Mouse (Mus musculus) Patski (cell line): ENCODE results near the gene Tmem94. TPM values are rescaled to one million over a fixed set of nuclear protein-coding genes. Genes with fewer than 3 reads are reported as not detected.

Source experiments
- ATAC-seq: fragments of 100-300 bp; one replicate; pipeline ENCODE4 v1.8.0; 2021
- CTCF ChIA-PET: fragments of 350-600 bp; sonication (Branson Sonifier 250); formaldehyde crosslinking; loops from one replicate; lab custom pipeline; 2022; ENCODE audit warnings: inconsistent platforms; lab: Charles Lee
- POLR2A ChIA-PET: fragments of 350-600 bp; sonication (Branson Sonifier 250); formaldehyde crosslinking; loops from one replicate; lab custom pipeline; 2022; ENCODE audit warnings: antibody characterized with exemption, inconsistent platforms; lab: Charles Lee
- DNase-seq: peaks from one replicate; pipeline ENCODE4 v3.0.0-alpha.2; 2011; ENCODE audit warnings: low read depth, low spot score
- H3K27me3 ChIP-seq: fragments of 371-371 bp; one replicate; pipeline ENCODE4 v1.5.1; 2021
- CTCF ChIP-seq: fragments of 100-300 bp; IDR thresholded peaks from one replicate; pipeline ENCODE4 v1.5.1; 2021
- in situ Hi-C: fragments of 300-500 bp; cut with MboI; formaldehyde crosslinking; loops from 3 replicates; pipeline ENCODE4 v1.11.1; 2018; ENCODE audit warnings: low pct_unique_long_range_greater_than_20kb, mixed read lengths
- polyA plus RNA-seq: library from polyadenylated mRNA; unstranded; gene quantifications from one replicate; pipeline ENCODE4 v1.2.3, GENCODE M21; 2021

Tmem94 gene
- 44.3 TPM for polyA plus RNA-seq

DNA sequence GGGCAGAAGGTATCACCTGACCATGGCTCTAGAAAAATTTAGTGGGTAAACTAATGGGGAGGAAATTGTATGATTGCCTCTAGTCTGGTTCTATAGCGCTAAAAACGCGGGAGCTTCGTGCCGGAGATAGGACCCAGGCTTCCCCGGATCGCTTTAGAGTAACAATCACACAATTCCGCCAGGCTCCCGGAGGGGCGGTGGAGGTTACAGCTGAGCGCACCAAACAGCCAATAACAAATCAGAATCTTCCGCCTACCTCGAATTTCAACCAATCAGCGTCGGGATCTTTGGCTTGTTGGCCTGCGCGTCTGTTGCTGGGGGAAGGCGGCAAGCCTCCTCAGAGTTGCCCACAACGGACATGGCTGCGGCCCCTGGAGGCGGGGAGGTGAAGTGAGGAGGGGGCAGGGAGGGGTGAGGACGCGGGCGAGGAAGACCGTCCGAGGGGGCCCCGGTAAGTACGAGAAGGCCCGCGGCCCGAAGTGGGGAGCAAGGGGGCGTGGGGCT lies at the start of gene Tmem94:
TSS of gene Tmem94 (plus strand) at position 331 of the 504 bp plus-strand sequence.
- ATAC-seq (peak; percentile 88), DNase-seq (peak; percentile 94)
- no peaks in the 10 kb centered on the region for H3K27me3 ChIP-seq
- TF ChIP-seq CTCF: no peak
- in situ Hi-C loops: no loop called here
- ChIA-PET POLR2A (interaction anchor here (0.7 to 1.1 kb wide), 4 partner anchors 11 to 190 kb away, joined by 3 to 6 read pairs (median 4); partner anchors contain the start of gene Tsen54), CTCF (no interaction called here)

DNA sequence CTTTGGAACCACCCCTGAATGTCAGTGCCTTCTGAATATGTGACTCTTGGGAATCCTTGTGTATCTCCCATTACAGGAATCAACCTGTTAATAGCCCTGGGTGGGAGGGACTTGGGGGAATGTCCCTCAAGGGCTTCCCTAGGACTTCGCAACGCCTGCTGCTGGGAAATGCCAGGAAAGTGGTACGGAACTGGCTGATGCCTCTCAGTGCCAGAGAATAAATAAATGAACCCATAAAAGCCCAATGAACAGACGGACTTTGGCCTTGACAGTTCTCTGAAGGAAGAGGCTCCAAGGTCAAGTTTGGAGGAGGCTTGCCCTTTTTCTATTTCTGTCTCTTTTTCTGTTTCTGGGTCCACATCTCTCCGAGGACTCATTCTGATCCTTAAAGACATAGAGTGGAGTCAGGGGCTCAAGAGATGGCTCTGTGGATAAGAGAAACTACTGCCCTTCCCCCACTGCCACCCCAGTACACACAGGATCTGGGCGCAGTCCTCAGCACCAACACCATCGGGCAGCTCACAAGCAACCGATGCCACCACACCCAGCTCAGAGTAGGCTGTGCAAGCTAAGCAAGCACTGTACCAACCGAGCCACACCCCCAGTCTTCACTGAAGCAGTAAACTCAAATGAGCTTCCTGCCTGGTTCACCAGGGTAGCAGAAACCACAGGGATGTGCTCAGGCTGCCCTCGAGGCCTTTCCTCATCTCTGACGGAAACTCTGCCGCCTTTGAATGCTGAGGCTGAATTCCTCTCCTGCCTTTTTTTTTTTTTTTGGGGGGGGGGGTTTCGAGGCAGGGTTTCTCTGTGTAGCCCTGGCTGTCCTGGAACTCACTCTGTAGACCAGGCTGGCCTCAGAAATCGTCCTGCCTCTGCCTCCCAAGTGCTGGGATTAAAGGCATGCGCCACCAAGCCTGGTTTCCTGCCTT lies 48.6 kb upstream of the Tmem94 start:
- ATAC-seq: no peak
- no peak for DNase-seq

DNA sequence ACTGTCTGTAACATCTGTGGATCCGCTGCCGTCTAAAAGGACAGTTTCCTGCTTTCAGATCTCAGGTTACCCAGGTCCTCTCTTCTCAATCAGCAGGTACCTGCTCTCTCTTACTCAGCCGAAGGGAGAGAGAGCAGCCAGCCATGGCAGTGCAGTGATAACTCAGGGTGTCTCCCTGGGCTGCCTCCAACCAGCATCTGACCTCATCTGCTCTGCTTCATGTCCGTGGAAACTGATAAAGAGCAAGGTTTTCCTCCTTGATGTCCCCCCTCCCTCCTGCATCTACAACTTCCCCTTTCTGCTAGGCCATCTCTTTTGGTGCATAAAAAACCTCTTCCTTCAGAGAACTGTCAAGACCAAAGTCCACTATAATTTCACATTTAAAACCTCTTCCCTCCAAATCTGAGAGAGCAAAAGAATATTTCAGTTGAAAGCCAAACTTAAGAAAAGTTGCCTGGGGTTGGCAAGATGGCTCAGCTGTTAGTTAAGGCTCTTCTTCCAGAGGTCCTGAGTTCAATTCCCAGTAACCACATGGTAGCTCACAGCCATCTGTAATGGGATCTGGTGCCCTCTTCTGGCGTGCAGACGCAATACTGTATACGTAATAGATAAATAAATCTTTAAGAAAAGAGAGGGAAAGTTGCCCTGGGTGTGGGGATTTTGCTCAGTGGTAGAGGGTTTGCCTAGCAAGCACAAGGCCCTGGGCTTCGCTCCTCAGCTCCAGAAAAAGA lies 47.4 kb upstream of the Tmem94 start:
- CTCF ChIA-PET: interaction anchor here (2.8 kb wide), 1 partner anchor 86 kb away, joined by 8 read pairs; no protein-coding TSS in a partner anchor
- in situ Hi-C loops: loop anchor here (5.0 kb wide), 2 partner anchors 139 to 161 kb away; partner anchors contain the start of gene Myo15b
- DNase-seq (no peak), ATAC-seq (no peak)
- peak; percentile 74 for TF ChIP-seq CTCF
- H3K27me3 ChIP-seq: no peaks in the 10 kb centered on the region
- POLR2A ChIA-PET: no interaction called here

More for the DNA sequence above, 48.6 kb upstream of the Tmem94 start:
- H3K27me3 ChIP-seq: no peaks in the 10 kb centered on the region
- ChIA-PET CTCF (interaction anchor here (2.8 kb wide), 1 partner anchor 85 kb away, joined by 8 read pairs; no protein-coding TSS in a partner anchor), POLR2A (no interaction called here)
- in situ Hi-C loops: loop anchor here (5.0 kb wide), 2 partner anchors 141 to 159 kb away; partner anchors contain the start of gene Myo15b
- no peak for TF ChIP-seq CTCF

DNA sequence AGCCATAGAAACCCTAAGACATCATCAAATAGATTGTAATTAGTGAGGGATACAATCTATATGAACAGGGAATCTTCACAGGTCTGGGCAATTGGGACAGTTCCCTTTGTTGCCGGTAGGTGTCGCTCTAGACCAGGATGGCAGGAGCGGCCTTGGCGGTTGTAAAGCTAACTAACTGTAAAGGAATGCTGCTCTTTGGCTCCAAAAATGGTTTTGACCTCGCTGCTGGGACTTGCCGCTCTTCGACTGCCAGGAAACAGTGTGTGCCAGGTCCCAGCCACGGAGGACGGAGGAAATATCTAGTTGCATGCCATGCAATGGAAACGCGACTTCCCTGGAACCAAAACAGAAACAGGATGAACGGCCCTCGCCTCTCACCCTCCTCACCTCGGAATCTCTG lies 42.6 kb upstream of the Tmem94 start:
- DNase-seq: no peak
- H3K27me3 ChIP-seq: no peaks in the 10 kb centered on the region
- CTCF ChIA-PET: interaction anchor here (0.8 to 2.9 kb wide), 14 partner anchors 11 to 158 kb away, joined by 3 to 17 read pairs (median 3); partner anchors contain the start of genes Caskin2, Grb2 and Tsen54
- in situ Hi-C loops: loop anchor here (5.0 kb wide), 1 partner anchor 90 kb away; the partner anchor contains the start of genes Caskin2 and Tsen54
- ATAC-seq: peak; percentile 31
- peak; percentile 98 for TF ChIP-seq CTCF
- POLR2A ChIA-PET: interaction anchor here (0.7 to 1.7 kb wide), 4 partner anchors 57 to 91 kb away, joined by 3 to 17 read pairs (median 4); partner anchors contain the start of genes Caskin2 and Tsen54

DNA sequence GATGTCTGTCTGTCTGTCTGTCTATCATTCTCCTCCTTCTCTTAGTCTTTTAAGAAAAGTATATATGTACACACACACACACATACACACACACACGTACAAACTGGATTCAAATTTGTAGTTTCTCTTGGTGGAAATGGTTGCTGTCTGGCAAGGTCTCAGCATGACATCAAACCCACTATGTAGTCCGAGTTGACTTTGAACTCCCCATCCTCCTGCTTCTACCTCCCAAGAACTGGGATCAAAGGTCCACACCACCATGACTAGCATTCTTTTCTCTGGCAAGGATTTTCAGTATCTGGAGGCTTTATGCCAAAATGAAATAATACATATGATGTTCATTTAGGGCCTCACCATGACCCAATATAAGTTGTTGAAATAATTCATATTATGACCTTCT lies 42.0 kb upstream of the Tmem94 start:
- CTCF ChIA-PET: interaction anchor here (0.8 to 2.9 kb wide), 14 partner anchors 11 to 158 kb away, joined by 3 to 17 read pairs (median 3); partner anchors contain the start of genes Caskin2, Grb2 and Tsen54
- in situ Hi-C loops: loop anchor here (5.0 kb wide), 1 partner anchor 89 kb away; the partner anchor contains the start of genes Caskin2 and Tsen54
- no peak for TF ChIP-seq CTCF
- DNase-seq (no peak), ATAC-seq (no peak)
- no peaks in the 10 kb centered on the region for H3K27me3 ChIP-seq
- POLR2A ChIA-PET: interaction anchor here (0.7 to 1.7 kb wide), 3 partner anchors 80 to 91 kb away, joined by 3 to 17 read pairs (median 4); partner anchors contain the start of genes Caskin2 and Tsen54

DNA sequence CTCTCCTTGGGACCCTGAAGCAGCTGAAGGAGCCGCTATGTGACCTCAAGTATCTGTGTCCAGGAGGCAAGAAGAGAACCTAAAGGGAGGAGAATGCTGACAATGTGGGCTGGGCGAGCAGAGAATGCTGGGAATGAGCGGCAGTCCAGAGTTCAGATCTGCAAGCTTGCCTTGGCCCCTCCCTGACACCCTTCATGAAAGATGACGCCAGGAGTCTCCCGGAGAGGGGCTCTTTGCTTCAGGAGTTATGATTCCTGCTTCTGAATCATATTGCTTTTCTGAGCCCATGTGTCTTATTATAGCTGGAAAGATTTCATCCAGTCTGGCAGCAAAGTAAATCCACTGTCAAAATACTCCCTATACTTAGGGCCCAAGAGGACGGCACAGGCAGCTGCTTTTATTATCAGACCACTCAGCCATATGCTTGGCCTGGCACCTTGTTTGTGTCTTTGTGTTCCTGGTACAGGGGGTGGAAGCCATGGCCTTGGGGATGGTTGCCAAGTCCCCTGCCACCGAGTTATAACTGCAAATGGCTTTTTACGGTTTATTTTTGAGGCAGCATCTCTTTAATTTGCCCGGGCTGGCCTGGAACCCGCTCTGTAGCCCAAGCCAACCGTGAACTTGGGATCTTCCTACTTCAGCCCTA lies 31.1 kb upstream of the Tmem94 start:
- ATAC-seq (no peak), DNase-seq (no peak)
- ChIA-PET CTCF (interaction anchor here (1.1 kb wide), 1 partner anchor 11 kb away, joined by 3 read pairs; no protein-coding TSS in a partner anchor), POLR2A (interaction anchor here (0.7 kb wide), 1 partner anchor 100 kb away, joined by 3 read pairs; no protein-coding TSS in a partner anchor)
- in situ Hi-C loops: no loop called here
- TF ChIP-seq CTCF: no peak
- no peaks in the 10 kb centered on the region for H3K27me3 ChIP-seq

GRCm38 (mm10) chr11:115737608-115738208 lies 27.5 kb upstream of the Tmem94 start:
- ChIA-PET CTCF (no interaction called here), POLR2A (interaction anchor here (0.9 kb wide), 1 partner anchor 73 kb away, joined by 3 read pairs; no protein-coding TSS in a partner anchor)
- in situ Hi-C loops: no loop called here
- no peak for TF ChIP-seq CTCF
- DNase-seq (no peak), ATAC-seq (no peak)
- H3K27me3 ChIP-seq: no peaks in the 10 kb centered on the region

- DNase-seq: no peak
- in situ Hi-C loops: no loop called here
- H3K27me3 ChIP-seq: no peaks in the 10 kb centered on the region
- ChIA-PET CTCF (interaction anchor here (0.6 to 0.8 kb wide), 2 partner anchors 32 to 41 kb away, joined by 3 read pairs; no protein-coding TSS in a partner anchor), POLR2A (interaction anchor here (0.7 to 0.9 kb wide), 2 partner anchors 11 to 72 kb away, joined by 3 read pairs; no protein-coding TSS in a partner anchor)
- no peak for ATAC-seq
- TF ChIP-seq CTCF: no peak
These were observed 26.9 kb upstream of the Tmem94 start for GRCm38 (mm10) chr11:115738275-115738885.
